Comparison of ENCODE assay signal across 10 mouse cellular contexts in genomic region chr1:42683861-42684260, GRCm38 (mm10). TPM values are rescaled to one million over a fixed set of nuclear protein-coding genes. Genes with fewer than 3 reads are reported as not detected.
DNase-seq lines count a peak whose midpoint lies in the region; ATAC-seq lines count a peak whose summit lies in the region.
"Had no signal": no experiment of that assay in that cellular context is flagged by ENCODE, and none has a peak within 500 bp of the region (broad histone marks: within the 10 kb centered on the region; RNA-seq: fewer than 3 reads in every experiment).

No protein-coding gene starts in this region.

- 5% methylated on average over 6 of the region's 6 CpGs for WGBS in intestine, embryonic 15.5 days
- 6% methylated on average over 6 of the region's 6 CpGs for WGBS in intestine, embryonic 16.5 days
- 2% methylated on average over 6 of the region's 6 CpGs for WGBS in embryonic facial prominence, embryonic 10.5 days
- WGBS in forebrain, embryonic 15.5 days: under 1% methylated on average over 6 of the region's 6 CpGs
- 1% methylated on average over 6 of the region's 6 CpGs for WGBS in midbrain, embryonic 11.5 days

- peaks cover 58% of the 10 kb centered on the region for H3K27me3 ChIP-seq in intestine, embryonic 15.5 days (replicated peaks)
- peaks cover 50% of the 10 kb centered on the region for H3K27me3 ChIP-seq in intestine, embryonic 16.5 days (replicated peaks; ENCODE audit: control insufficient read depth, insufficient read depth, low read length)
- peaks cover 77% of the 10 kb centered on the region for H3K27me3 ChIP-seq in embryonic facial prominence, embryonic 10.5 days (replicated peaks; ENCODE audit: low read depth, poor library complexity, severe bottlenecking)
- no peaks in the 10 kb centered on the region for H3K27me3 ChIP-seq in forebrain, embryonic 15.5 days
- H3K27me3 ChIP-seq in midbrain, embryonic 11.5 days (ENCODE audit: control insufficient read depth, insufficient read depth, low read length): no peaks in the 10 kb centered on the region

- H3K9ac ChIP-seq in intestine, embryonic 15.5 days: no peak overlapping the region
- no peak overlapping the region for H3K9ac ChIP-seq in intestine, embryonic 16.5 days (ENCODE audit: low read depth, low read length)
- peak overlapping the region; percentile 90 for H3K9ac ChIP-seq in forebrain, embryonic 15.5 days (replicated peaks)
- peak overlapping the region; percentile 93 for H3K9ac ChIP-seq in midbrain, embryonic 11.5 days (ENCODE audit: low read length)

- H3K4me3 ChIP-seq in intestine, embryonic 15.5 days (replicated peaks): peak overlapping the region; percentile 19; the same call in 1 of the 2 replicates
- H3K4me3 ChIP-seq in intestine, embryonic 16.5 days (ENCODE audit: low read length): no peak overlapping the region
- H3K4me3 ChIP-seq in embryonic facial prominence, embryonic 10.5 days: peak overlapping the region; percentile 74
- H3K4me3 ChIP-seq in forebrain, embryonic 15.5 days: peak overlapping the region; percentile 94
- peak overlapping the region; percentile 100 for H3K4me3 ChIP-seq in midbrain, embryonic 11.5 days (ENCODE audit: low read depth, low read length)

- no peak for DNase-seq in embryonic facial prominence, embryonic 10.5 days (ENCODE audit: low spot score)
- no peak for DNase-seq in midbrain, embryonic 11.5 days (ENCODE audit: low spot score, missing footprints)
- no peak for DNase-seq in right cerebral cortex, adult 18-20 months
- no peak for DNase-seq in spleen, postnatal 10 days (ENCODE audit: low spot score in 2 of 2)
- DNase-seq: cerebellum, adult 11 months; lung, postnatal 10 days had no signal

- H3K36me3 ChIP-seq in intestine, embryonic 15.5 days: no peaks in the 10 kb centered on the region
- H3K36me3 ChIP-seq in intestine, embryonic 16.5 days (ENCODE audit: control insufficient read depth, insufficient read depth, low read length): no peaks in the 10 kb centered on the region
- H3K36me3 ChIP-seq in embryonic facial prominence, embryonic 10.5 days (replicated peaks): no peaks in the 10 kb centered on the region
- no peaks in the 10 kb centered on the region for H3K36me3 ChIP-seq in forebrain, embryonic 15.5 days
- H3K36me3 ChIP-seq in midbrain, embryonic 11.5 days (ENCODE audit: control insufficient read depth, insufficient read depth, low read length): no peaks in the 10 kb centered on the region

- H3K27ac ChIP-seq in intestine, embryonic 15.5 days: no peak overlapping the region
- no peak overlapping the region for H3K27ac ChIP-seq in intestine, embryonic 16.5 days (ENCODE audit: low read length)
- peak overlapping the region; percentile 85 for H3K27ac ChIP-seq in embryonic facial prominence, embryonic 10.5 days (replicated peaks)
- peak overlapping the region; percentile 100 for H3K27ac ChIP-seq in forebrain, embryonic 15.5 days (replicated peaks)
- H3K27ac ChIP-seq in midbrain, embryonic 11.5 days (ENCODE audit: low read depth, low read length): peak overlapping the region; percentile 93

- H3K4me1 ChIP-seq in intestine, embryonic 15.5 days (replicated peaks): peaks cover 17% of the 10 kb centered on the region
- H3K4me1 ChIP-seq in intestine, embryonic 16.5 days (ENCODE audit: control insufficient read depth, insufficient read depth, low read length): peaks cover 14% of the 10 kb centered on the region
- peaks cover 41% of the 10 kb centered on the region for H3K4me1 ChIP-seq in embryonic facial prominence, embryonic 10.5 days
- peaks cover 77% of the 10 kb centered on the region for H3K4me1 ChIP-seq in forebrain, embryonic 15.5 days
- H3K4me1 ChIP-seq in midbrain, embryonic 11.5 days (ENCODE audit: control insufficient read depth, insufficient read depth, low read length): peaks cover 34% of the 10 kb centered on the region

- ATAC-seq in intestine, embryonic 15.5 days: 0 out of 2 replicates have a peak, but pooled peaks have one; percentile 24
- no peak for ATAC-seq in intestine, embryonic 16.5 days
- ATAC-seq in forebrain, embryonic 15.5 days (replicated peaks): no peak
- no peak; the same call in 1 of the 2 replicates for ATAC-seq in midbrain, embryonic 11.5 days (ENCODE audit: low FRiP score)
- no peak for ATAC-seq in monocyte, adult 5-6 weeks (replicated peaks; ENCODE audit: insufficient number of reproducible peaks, low FRiP score, low TSS enrichment, poor library complexity, severe bottlenecking)

- H3K9me3 ChIP-seq in intestine, embryonic 15.5 days: no peaks in the 10 kb centered on the region
- H3K9me3 ChIP-seq in intestine, embryonic 16.5 days (ENCODE audit: control insufficient read depth, low read length): no peaks in the 10 kb centered on the region
- no peaks in the 10 kb centered on the region for H3K9me3 ChIP-seq in embryonic facial prominence, embryonic 10.5 days
- no peaks in the 10 kb centered on the region for H3K9me3 ChIP-seq in forebrain, embryonic 15.5 days
- H3K9me3 ChIP-seq in midbrain, embryonic 11.5 days (ENCODE audit: control insufficient read depth, low read length): no peaks in the 10 kb centered on the region

- peak overlapping the region; percentile 60; the same call in 1 of the 2 replicates for H3K4me2 ChIP-seq in intestine, embryonic 15.5 days (replicated peaks)
- H3K4me2 ChIP-seq in intestine, embryonic 16.5 days (ENCODE audit: low read depth, low read length): no peak overlapping the region
- peak overlapping the region; percentile 98 for H3K4me2 ChIP-seq in forebrain, embryonic 15.5 days (replicated peaks)
- peak overlapping the region; percentile 97 for H3K4me2 ChIP-seq in midbrain, embryonic 11.5 days

RNA-seq across cellular contexts. Expression of gene Pou3f3, which starts 11.7 kb away (rescaled TPM):
- 0.33 and 0.35 TPM in 2 replicates for polyA plus RNA-seq in intestine, embryonic 15.5 days (2015; fragmentation: Nextera tagmentation; extraction: Ambion mirVana)
- 0.18 and 0.21 TPM in 2 replicates for polyA plus RNA-seq in intestine, embryonic 16.5 days (2015; fragmentation: Nextera tagmentation; extraction: Ambion mirVana)
- polyA plus RNA-seq in embryonic facial prominence, embryonic 10.5 days (2016; fragmentation: Nextera tagmentation; extraction: Ambion mirVana): 6.8 and 7.5 TPM in 2 replicates
- 49.1 and 52.0 TPM in 2 replicates for polyA plus RNA-seq in forebrain, embryonic 15.5 days (2015; fragmentation: Nextera tagmentation; extraction: Ambion mirVana)
- polyA plus RNA-seq in midbrain, embryonic 11.5 days (2014; fragmentation: Nextera tagmentation; extraction: Ambion mirVana): 26.3 and 27.9 TPM in 2 replicates
- total RNA-seq in monocyte, adult 5-6 weeks (2017): not detected in 3 replicates

Comparison
In these comparisons a context has a peak if more than half of its experiments do, and no peak if none do; other contexts are left out.
1. H3K27ac ChIP-seq: peak in embryonic facial prominence, embryonic 10.5 days (single experiment), forebrain, embryonic 15.5 days (single experiment) and midbrain, embryonic 11.5 days (single experiment); none in intestine, embryonic 15.5 days (single experiment) and intestine, embryonic 16.5 days (single experiment).
2. H3K9ac ChIP-seq: peak in forebrain, embryonic 15.5 days (single experiment) and midbrain, embryonic 11.5 days (single experiment); none in intestine, embryonic 15.5 days (single experiment) and intestine, embryonic 16.5 days (single experiment).